ENCODE assay signal across 8 mouse cellular contexts in genomic region chr4:28815621-28815920, GRCm38 (mm10). TPM values are rescaled to one million over a fixed set of nuclear protein-coding genes. Genes with fewer than 3 reads are reported as not detected.
DNase-seq lines count a peak whose midpoint lies in the region; ATAC-seq and TF ChIP-seq lines count a peak whose summit lies in the region.

No protein-coding gene starts in this region.

- no peaks in the 10 kb centered on the region for H3K9me3 ChIP-seq in liver, embryonic 11.5 days (ENCODE audit: control insufficient read depth, low read length)
- H3K9me3 ChIP-seq in stomach, postnatal 0 days (ENCODE audit: control insufficient read depth, low read length): no peaks in the 10 kb centered on the region

- no peak for ATAC-seq in liver, embryonic 11.5 days (replicated peaks; ENCODE audit: low FRiP score)
- ATAC-seq in stomach, postnatal 0 days (ENCODE audit: low FRiP score, low TSS enrichment): no peak

- intact Hi-C loops in left cerebral cortex, postnatal 10 days (cut with DNase I): no loop called here

- TF ChIP-seq EP300 in stomach, postnatal 0 days (optimal IDR thresholded peaks at IDR 0.05): no peak

- no peaks in the 10 kb centered on the region for H3K36me3 ChIP-seq in spleen, adult 2 months (ENCODE audit: control insufficient read depth, insufficient read depth, low read length)
- no peaks in the 10 kb centered on the region for H3K36me3 ChIP-seq in liver, embryonic 11.5 days (ENCODE audit: control insufficient read depth, insufficient read depth, low read length)
- no peaks in the 10 kb centered on the region for H3K36me3 ChIP-seq in stomach, postnatal 0 days (ENCODE audit: control insufficient read depth, insufficient read depth, low read length)

- peak overlapping the region; percentile 53; the same call in 1 of the 2 replicates for H3K9ac ChIP-seq in liver, embryonic 11.5 days (ENCODE audit: low read depth, low read length)
- H3K9ac ChIP-seq in stomach, postnatal 0 days (ENCODE audit: low read length): peak overlapping the region; percentile 59; the same call in 1 of the 2 replicates

- WGBS in spleen, adult 2 months: 2% methylated on average over 15 of the region's 15 CpGs
- 2% methylated on average over 15 of the region's 15 CpGs for WGBS in liver, embryonic 11.5 days
- WGBS in stomach, postnatal 0 days: under 1% methylated on average over 15 of the region's 15 CpGs

- H3K27ac ChIP-seq in spleen, adult 2 months (ENCODE audit: insufficient read depth, low read length): no peak overlapping the region
- no peak overlapping the region for H3K27ac ChIP-seq in liver, embryonic 11.5 days (ENCODE audit: low read depth, low read length)
- H3K27ac ChIP-seq in stomach, postnatal 0 days (replicated peaks): no peak overlapping the region; the same call in 1 of the 2 replicates

- peak overlapping the region; percentile 30 for H3K4me3 ChIP-seq in spleen, adult 2 months (ENCODE audit: extremely low read depth, insufficient read depth, insufficient read length)
- peak overlapping the region; percentile 69 for H3K4me3 ChIP-seq in liver, embryonic 11.5 days (ENCODE audit: low read depth, low read length)
- H3K4me3 ChIP-seq in stomach, postnatal 0 days (ENCODE audit: low read depth, low read length): peak overlapping the region; percentile 81

- TF ChIP-seq POLR2A in spleen, adult 2 months (IDR thresholded peaks at IDR 0.05; ENCODE audit: low read depth, low read length): no peak

- H3K4me2 ChIP-seq in liver, embryonic 11.5 days: peak overlapping the region; percentile 84
- peak overlapping the region; percentile 97 for H3K4me2 ChIP-seq in stomach, postnatal 0 days (replicated peaks; ENCODE audit: low read depth)

- peaks cover 3% of the 10 kb centered on the region; the same call in 1 of the 2 replicates for H3K4me1 ChIP-seq in spleen, adult 2 months (ENCODE audit: control insufficient read depth, insufficient read depth, insufficient read length)
- peaks cover 3% of the 10 kb centered on the region; the same call in 1 of the 2 replicates for H3K4me1 ChIP-seq in liver, embryonic 11.5 days (replicated peaks; ENCODE audit: control insufficient read depth, insufficient read depth, low read length)
- no peaks in the 10 kb centered on the region for H3K4me1 ChIP-seq in stomach, postnatal 0 days (replicated peaks; ENCODE audit: control insufficient read depth, insufficient read depth)

- DNase-seq in adrenal gland, adult 8-10 months: peak; percentile 6
- no peak for DNase-seq in adrenal gland, adult (ENCODE audit: inconsistent age in 2 of 2, low spot score in 1 of 2)
- no peak for DNase-seq in spleen, adult 2 months (ENCODE audit: low read depth in 1 of 2, low spot score in 2 of 2)
- no peak for DNase-seq in spleen, postnatal 14 days (ENCODE audit: low spot score in 2 of 2)
- DNase-seq in liver, embryonic 11.5 days (ENCODE audit: low spot score): no peak
- DNase-seq in stomach, postnatal 0 days (ENCODE audit: low spot score): no peak
- no peak for DNase-seq in left cerebral cortex, postnatal 10 days (ENCODE audit: extremely low spot score in 1 of 2, low spot score in 2 of 2)
- no peak for DNase-seq in kidney, postnatal 25 days

- TF ChIP-seq CTCF in spleen, adult 2 months (IDR thresholded peaks at IDR 0.05; ENCODE audit: extremely low read depth, insufficient read depth, insufficient read length, insufficient replicate concordance): no peak
- no peak for TF ChIP-seq CTCF in stomach, postnatal 0 days (IDR thresholded peaks at IDR 0.05; ENCODE audit: low read depth)

- H3K27me3 ChIP-seq in spleen, adult 2 months (ENCODE audit: control insufficient read depth, insufficient read depth, low read length): peaks cover 21% of the 10 kb centered on the region
- H3K27me3 ChIP-seq in liver, embryonic 11.5 days (replicated peaks; ENCODE audit: control insufficient read depth, insufficient read depth, low read length): peaks cover 24% of the 10 kb centered on the region
- no peaks in the 10 kb centered on the region for H3K27me3 ChIP-seq in stomach, postnatal 0 days (ENCODE audit: control insufficient read depth, insufficient read depth, low read length)

RNA-seq across cellular contexts. Expression of gene Epha7, which starts 2.6 kb away (rescaled TPM):
- total RNA-seq in adrenal gland, adult 8-10 months (2022): 1 to 10 TPM; 2.8 to 5.9 (median 4.2) TPM
- 0.05 and 0.06 TPM in 2 replicates for polyA plus RNA-seq in spleen, adult 2 months (2012; rRNA removed)
- polyA plus RNA-seq in liver, embryonic 11.5 days (2014; fragmentation: Nextera tagmentation; extraction: Ambion mirVana): 14.3 and 15.0 TPM in 2 replicates
- polyA plus RNA-seq in stomach, postnatal 0 days (2015; fragmentation: Nextera tagmentation; extraction: Ambion mirVana): 3.1 and 3.6 TPM in 2 replicates
- total RNA-seq in left cerebral cortex, postnatal 10 days (2021): 10 to 100 TPM; 77.7 to 82.8 TPM

Comparison
In these comparisons a context has a peak if more than half of its experiments do, and no peak if none do; other contexts are left out.
1. H3K4me3 ChIP-seq: peak in every context shown above with its lines; median percentile 81 in stomach, postnatal 0 days; 69 in liver, embryonic 11.5 days; 30 in spleen, adult 2 months.